Mouse (Mus musculus) bone marrow macrophage, adult 2 months (primary cell): ENCODE measurements around the gene Lpgat1.

ENCODE experiments used
- CTCF ChIP-seq: IDR thresholded peaks from 2 replicates; pipeline ENCODE4 v1.5.1; 2012; ENCODE audit warnings: low read depth, mild to moderate bottlenecking, low read length, moderate library complexity
- POLR2A ChIP-seq: IDR thresholded peaks from 2 replicates; pipeline ENCODE4 v1.6.1; 2012; ENCODE audit warnings: mild to moderate bottlenecking, low read depth, low read length, borderline replicate concordance

DNA sequence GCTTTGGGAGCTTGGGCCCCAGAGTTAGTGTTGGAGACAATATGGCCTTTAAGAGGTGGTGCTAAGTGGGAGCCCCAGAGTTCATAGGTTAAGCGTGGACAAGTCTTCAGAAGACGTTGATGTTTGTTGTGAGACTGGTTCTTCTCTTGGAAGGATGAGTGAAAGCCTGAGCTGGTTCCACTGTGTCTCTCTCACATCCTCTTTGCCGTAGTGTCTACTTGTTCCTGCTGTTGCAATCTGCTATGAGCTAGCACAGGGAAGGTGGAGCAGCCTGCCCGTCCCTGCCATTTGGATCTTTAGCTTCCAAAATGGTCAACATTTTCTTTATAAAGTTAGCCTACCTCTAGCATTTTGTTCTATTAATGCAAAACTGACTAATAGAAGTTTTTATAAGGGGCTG is 16.2 kb downstream of the Lpgat1 start:
- TF ChIP-seq CTCF: no peak
- TF ChIP-seq POLR2A: no peak
